Mouse (Mus musculus) kidney, adult 2 months (tissue): ENCODE data around the gene Btf3. TPM values are rescaled to one million over a fixed set of nuclear protein-coding genes. Genes with fewer than 3 reads are reported as not detected.
A peak's percentile ranks its signal among the peaks of the same experiment; 100 is the strongest.

Experiments used
- DNase-seq: peaks from one replicate; pipeline ENCODE4 v3.0.0; 2021
- H3K27ac ChIP-seq: fragments of 200-500 bp; 2 replicates; pipeline ENCODE4 v1.5.1; 2012; ENCODE audit warnings: low read depth, low read length, control low read depth, inconsistent platforms; ENCODE audit not compliant: insufficient read depth
- H3K27me3 ChIP-seq: fragments of 200-500 bp; replicated peaks from 2 replicates; pipeline ENCODE4 v1.6.1; 2012; ENCODE audit warnings: mild to moderate bottlenecking, moderate library complexity, low read length, inconsistent platforms; ENCODE audit not compliant: control insufficient read depth, insufficient read depth
- H3K36me3 ChIP-seq: fragments of 200-500 bp; 2 replicates; pipeline ENCODE4 v1.6.1; 2012; ENCODE audit warnings: mild to moderate bottlenecking, moderate library complexity, low read length, inconsistent platforms; ENCODE audit not compliant: control insufficient read depth, insufficient read depth
- H3K4me1 ChIP-seq: fragments of 200-500 bp; 2 replicates; pipeline ENCODE4 v1.6.1; 2011; ENCODE audit warnings: low read length; ENCODE audit not compliant: control insufficient read depth, insufficient read depth
- H3K4me3 ChIP-seq: fragments of 200-500 bp; 2 replicates; pipeline ENCODE4 v1.5.1; 2011; ENCODE audit warnings: mild to moderate bottlenecking, low read depth, low read length, control low read depth; ENCODE audit not compliant: insufficient read depth
- CTCF ChIP-seq: fragments of 200-500 bp; conservative IDR thresholded peaks from 2 replicates; pipeline ENCODE4 v1.5.1; 2011; ENCODE audit warnings: low read depth, mild to moderate bottlenecking, control low read depth, low read length, moderate library complexity, mixed read lengths; ENCODE audit not compliant: insufficient read depth, insufficient read length
- POLR2A ChIP-seq: fragments of 200-500 bp; IDR thresholded peaks from one replicate; pipeline ENCODE4 v1.6.1; 2011; ENCODE audit warnings: low read depth, low read length, control low read depth
- WGBS: fragments of 180-500 bp; shearing (Covaris S2); methylation state at CpG from one replicate; pipeline ENCODE4 v1.1.7; 2018; 5-methylcytosine and 5-hydroxymethylcytosine counted together
- polyA plus RNA-seq: library from polyadenylated mRNA; depleted of rRNA; stranded (reverse); fragments of >200 nt; gene quantifications from 2 replicates; pipeline ENCODE4 v1.2.3, GENCODE M21; 2012

The Btf3 gene
- polyA plus RNA-seq, 1 experiment: 173 TPM

GRCm38 (mm10) chr13:98311597-98311996 is 5.2 kb downstream of the Btf3 start:
- H3K4me1 ChIP-seq: peaks cover 4% of the 10 kb centered on the region; the same call in 1 of the 2 replicates
- no peak overlapping the region for H3K4me3 ChIP-seq
- peaks cover 24% of the 10 kb centered on the region for H3K36me3 ChIP-seq
- no peaks in the 10 kb centered on the region for H3K27me3 ChIP-seq
- no peak for DNase-seq
- no peak overlapping the region for H3K27ac ChIP-seq
- WGBS: 91% methylated on average over 5 of the region's 5 CpGs
- TF ChIP-seq POLR2A (no peak), CTCF (no peak)

- H3K4me3 ChIP-seq: no peak overlapping the region
- no peak for DNase-seq
- H3K27ac ChIP-seq: no peak overlapping the region
- TF ChIP-seq POLR2A (no peak), CTCF (no peak)
- no peaks in the 10 kb centered on the region for H3K27me3 ChIP-seq
- H3K4me1 ChIP-seq: no peaks in the 10 kb centered on the region; the same call in 1 of the 2 replicates
- peaks cover 24% of the 10 kb centered on the region for H3K36me3 ChIP-seq
- 76% methylated on average over 4 of the region's 4 CpGs for WGBS
These were observed 8.1 kb downstream of the Btf3 start for GRCm38 (mm10) chr13:98308724-98309123.

- no peak overlapping the region for H3K4me3 ChIP-seq
- H3K27me3 ChIP-seq: no peaks in the 10 kb centered on the region
- H3K36me3 ChIP-seq: peaks cover 21% of the 10 kb centered on the region
- no peak overlapping the region for H3K27ac ChIP-seq
- no peak for DNase-seq
- H3K4me1 ChIP-seq: no peaks in the 10 kb centered on the region
- no peak for TF ChIP-seq CTCF
- no peak for TF ChIP-seq POLR2A
- 88% methylated on average over 5 of the region's 5 CpGs for WGBS
These were observed 8.8 kb downstream of the Btf3 start for GRCm38 (mm10) chr13:98308004-98308403.

GRCm38 (mm10) chr13:98306852-98307475 is 9.8 kb downstream of the Btf3 start:
- H3K4me1 ChIP-seq: no peaks in the 10 kb centered on the region
- peaks cover 14% of the 10 kb centered on the region for H3K36me3 ChIP-seq
- H3K27me3 ChIP-seq: no peaks in the 10 kb centered on the region
- no peak overlapping the region for H3K4me3 ChIP-seq
- DNase-seq: no peak
- 45% methylated on average over 14 of the region's 14 CpGs for WGBS
- H3K27ac ChIP-seq: no peak overlapping the region
- TF ChIP-seq POLR2A (no peak), CTCF (no peak)

GRCm38 (mm10) chr13:98306393-98306792 is 10.4 kb downstream of the Btf3 start:
- no peak for DNase-seq
- TF ChIP-seq CTCF (no peak), POLR2A (no peak)
- WGBS: 34% methylated on average over 5 of the region's 5 CpGs

GRCm38 (mm10) chr13:98305257-98305656 is 11.5 kb downstream of the Btf3 start:
- TF ChIP-seq POLR2A (no peak), CTCF (no peak)
- no peak overlapping the region for H3K4me3 ChIP-seq

More at GRCm38 (mm10) chr13:98306393-98306792, 10.4 kb downstream of the Btf3 start:
- no peak overlapping the region for H3K27ac ChIP-seq
- H3K4me1 ChIP-seq: no peaks in the 10 kb centered on the region
- H3K27me3 ChIP-seq: no peaks in the 10 kb centered on the region
- peaks cover 12% of the 10 kb centered on the region for H3K36me3 ChIP-seq
- H3K4me3 ChIP-seq: no peak overlapping the region

GRCm38 (mm10) chr13:98298833-98299758 is 17.7 kb downstream of the Btf3 start:
- H3K4me1 ChIP-seq: no peaks in the 10 kb centered on the region
- H3K4me3 ChIP-seq: no peak overlapping the region
- no peaks in the 10 kb centered on the region for H3K36me3 ChIP-seq
- peak; percentile 64 for DNase-seq
- 51% methylated on average over 21 of the region's 21 CpGs for WGBS
- TF ChIP-seq CTCF (peak; percentile 77), POLR2A (no peak)
- 0 out of 2 replicates have a peak, but pooled peaks cover 2% of the 10 kb centered on the region for H3K27me3 ChIP-seq
- H3K27ac ChIP-seq: no peak overlapping the region

More at GRCm38 (mm10) chr13:98305257-98305656, 11.5 kb downstream of the Btf3 start:
- peaks cover 5% of the 10 kb centered on the region for H3K36me3 ChIP-seq
- H3K27ac ChIP-seq: no peak overlapping the region
- H3K27me3 ChIP-seq: no peaks in the 10 kb centered on the region
- no peak for DNase-seq
- 93% methylated on average over 9 of the region's 9 CpGs for WGBS
- no peaks in the 10 kb centered on the region for H3K4me1 ChIP-seq
